Mouse (Mus musculus) myocyte (in vitro differentiated cells): Measurements from ENCODE around the gene Ntn5. TPM values are rescaled to one million over a fixed set of nuclear protein-coding genes. Genes with fewer than 3 reads are reported as not detected.
"Not testable (repeated sequence)": the region's sequence is repeated elsewhere in the genome, so short reads cannot be mapped to it uniquely, and the experiment has no call there.

Experiments
- H3K27me3 ChIP-seq: one replicate; pipeline ENCODE4 v1.6.1; 2011; ENCODE audit not compliant: control insufficient read depth, insufficient read depth, insufficient read length
- H3K36me3 ChIP-seq: one replicate; pipeline ENCODE4 v1.6.1; 2011; ENCODE audit not compliant: control insufficient read depth, insufficient read depth
- H3K4me2 ChIP-seq: one replicate; pipeline ENCODE4 v1.6.1; 2011; ENCODE audit warnings: low read depth, control low read depth
- H3K4me3 ChIP-seq: one replicate; pipeline ENCODE4 v1.5.1; 2011; ENCODE audit warnings: mild to moderate bottlenecking, control low read depth, moderate library complexity
- H3K79me2 ChIP-seq: one replicate; pipeline ENCODE4 v1.6.1; 2011; ENCODE audit not compliant: control insufficient read depth, insufficient read depth
- H3ac ChIP-seq: one replicate; pipeline ENCODE4 v1.6.1; 2011; ENCODE audit not compliant: control insufficient read depth, insufficient read length
- CEBPB ChIP-seq: IDR thresholded peaks from 2 replicates; pipeline ENCODE4 v1.6.1; 2011; ENCODE audit warnings: mild to moderate bottlenecking, moderate library complexity; ENCODE audit not compliant: poor library complexity, insufficient read depth, severe bottlenecking
- E2F4 ChIP-seq: IDR thresholded peaks from one replicate; pipeline ENCODE4 v1.6.1; 2011; ENCODE audit warnings: mild to moderate bottlenecking, control low read depth, moderate library complexity; ENCODE audit not compliant: insufficient read depth
- MAX ChIP-seq: IDR thresholded peaks from one replicate; pipeline ENCODE4 v1.6.1; 2011; ENCODE audit warnings: low read depth, mild to moderate bottlenecking, control low read depth
- MYOD1 ChIP-seq, 3 experiments: IDR thresholded peaks; one replicate each; pipeline ENCODE4 v1.6.1; 2011; ENCODE audit warnings: control low read depth in 2 of 3, low read depth in 2 of 3, mild to moderate bottlenecking in 2 of 3, moderate library complexity in 1 of 3; ENCODE audit not compliant: insufficient read length in 2 of 3, control insufficient read depth in 1 of 3
- MYOG ChIP-seq, 3 experiments: IDR thresholded peaks; one replicate each; pipeline ENCODE4 v1.6.1; 2011; ENCODE audit warnings: control low read depth in 2 of 3, low read depth in 2 of 3, mild to moderate bottlenecking in 2 of 3; ENCODE audit not compliant: insufficient read length in 2 of 3, control insufficient read depth in 1 of 3, insufficient read depth in 1 of 3
- POLR2A ChIP-seq: IDR thresholded peaks from one replicate; pipeline ENCODE4 v1.6.1; 2011; ENCODE audit warnings: low read depth, mild to moderate bottlenecking, control low read depth, moderate library complexity; ENCODE audit not compliant: insufficient read length
- POLR2AphosphoS2 ChIP-seq: IDR thresholded peaks from one replicate; pipeline ENCODE4 v1.6.1; 2011; ENCODE audit warnings: low read depth, control low read depth; ENCODE audit not compliant: insufficient read length
- REST ChIP-seq: IDR thresholded peaks from one replicate; pipeline ENCODE4 v1.6.1; 2011; ENCODE audit warnings: mild to moderate bottlenecking, control low read depth, moderate library complexity; ENCODE audit not compliant: insufficient read depth, insufficient read length
- SRF ChIP-seq: IDR thresholded peaks from one replicate; pipeline ENCODE4 v1.6.1; 2011; ENCODE audit warnings: low read depth; ENCODE audit not compliant: control insufficient read depth, insufficient read length
- TCF12 ChIP-seq: IDR thresholded peaks from one replicate; pipeline ENCODE4 v1.6.1; 2011; ENCODE audit warnings: mild to moderate bottlenecking, control low read depth; ENCODE audit not compliant: poor library complexity, insufficient read depth, severe bottlenecking
- TCF3 ChIP-seq: IDR thresholded peaks from one replicate; pipeline ENCODE4 v1.6.1; 2011; ENCODE audit warnings: low read depth, control low read depth; ENCODE audit not compliant: insufficient read length
- USF1 ChIP-seq: IDR thresholded peaks from one replicate; pipeline ENCODE4 v1.6.1; 2011; ENCODE audit warnings: low read depth, mild to moderate bottlenecking, control low read depth, moderate library complexity
- polyA plus RNA-seq: library from polyadenylated mRNA; unstranded; fragments of >200 nt; fragmentation: generic; extraction: Trizol; gene quantifications from one replicate; pipeline ENCODE4 v1.2.1, GENCODE M21; 2012; ENCODE audit warnings: missing spikeins

Gene Ntn5
- polyA plus RNA-seq, 1 experiment = 3.6 TPM

GRCm38 (mm10) chr7:45645591-45645971 is 38.2 kb upstream of the Ntn5 start:
- no peak overlapping the region for H3K4me3 ChIP-seq
- no peaks in the 10 kb centered on the region for H3K36me3 ChIP-seq
- no peak overlapping the region for H3K4me2 ChIP-seq
- H3ac ChIP-seq = no peak overlapping the region
- TF ChIP-seq MYOG (IDR thresholded peaks at IDR 0.05; ENCODE audit: control insufficient read depth in 1 of 3, insufficient read depth in 1 of 3, insufficient read length in 2 of 3, low read depth in 2 of 3) (peak in 1 of 3 experiments; percentile 42), CEBPB (no peak)
- H3K79me2 ChIP-seq = no peaks in the 10 kb centered on the region
- no peaks in the 10 kb centered on the region for H3K27me3 ChIP-seq

GRCm38 (mm10) chr7:45646671-45647070 is 37.2 kb upstream of the Ntn5 start:
- no peak overlapping the region for H3ac ChIP-seq
- H3K36me3 ChIP-seq = no peaks in the 10 kb centered on the region
- no peak overlapping the region for H3K4me3 ChIP-seq
- no peaks in the 10 kb centered on the region for H3K79me2 ChIP-seq
- H3K4me2 ChIP-seq = no peak overlapping the region
- TF ChIP-seq TCF3 (no peak), POLR2AphosphoS2 (no peak), MYOD1 (IDR thresholded peaks at IDR 0.05; ENCODE audit: control insufficient read depth in 1 of 3, insufficient read length in 2 of 3, low read depth in 2 of 3) (no peak), MYOG (IDR thresholded peaks at IDR 0.05; ENCODE audit: control insufficient read depth in 1 of 3, insufficient read depth in 1 of 3, insufficient read length in 2 of 3, low read depth in 2 of 3) (no peak), USF1 (no peak), REST (no peak), CEBPB (no peak), TCF12 (no peak), E2F4 (no peak), MAX (no peak), POLR2A (no peak)
- no peaks in the 10 kb centered on the region for H3K27me3 ChIP-seq

GRCm38 (mm10) chr7:45649351-45649750 is 34.5 kb upstream of the Ntn5 start:
- Histone ChIP-seq H3K4me2 (no peak overlapping the region), H3K79me2 (no peaks in the 10 kb centered on the region), H3K36me3 (no peaks in the 10 kb centered on the region), H3K4me3 (no peak overlapping the region), H3ac (no peak overlapping the region), H3K27me3 (no peaks in the 10 kb centered on the region)
- TF ChIP-seq POLR2A (peak; percentile 18), CEBPB (no peak)

GRCm38 (mm10) chr7:45650484-45650883 is 33.3 kb upstream of the Ntn5 start:
- H3K36me3 ChIP-seq, H3ac ChIP-seq, H3K27me3 ChIP-seq, H3K79me2 ChIP-seq, H3K4me2 ChIP-seq, H3K4me3 ChIP-seq: not testable (repeated sequence)
- TF ChIP-seq POLR2AphosphoS2 = peak; percentile 70

- Histone ChIP-seq H3ac (no peak overlapping the region), H3K4me2 (no peak overlapping the region), H3K79me2 (no peaks in the 10 kb centered on the region), H3K27me3 (no peaks in the 10 kb centered on the region), H3K36me3 (no peaks in the 10 kb centered on the region), H3K4me3 (no peak overlapping the region)
- TF ChIP-seq CEBPB (no peak), POLR2AphosphoS2 (no peak), TCF3 (no peak), USF1 (no peak), MAX (no peak), SRF (no peak), POLR2A (no peak), REST (no peak), TCF12 (no peak), MYOG (IDR thresholded peaks at IDR 0.05; ENCODE audit: control insufficient read depth in 1 of 3, insufficient read depth in 1 of 3, insufficient read length in 2 of 3, low read depth in 2 of 3) (no peak)
These were observed 29.3 kb upstream of the Ntn5 start for GRCm38 (mm10) chr7:45654424-45655047.

GRCm38 (mm10) chr7:45660746-45661478 is 22.9 kb upstream of the Ntn5 start:
- TF ChIP-seq TCF3 (no peak), CEBPB (no peak), POLR2A (no peak), SRF (no peak), USF1 (no peak), REST (no peak), MAX (no peak), POLR2AphosphoS2 (no peak)
- Histone ChIP-seq H3K4me3 (no peak overlapping the region), H3K36me3 (no peaks in the 10 kb centered on the region), H3K4me2 (no peak overlapping the region), H3K79me2 (no peaks in the 10 kb centered on the region), H3ac (no peak overlapping the region), H3K27me3 (no peaks in the 10 kb centered on the region)

GRCm38 (mm10) chr7:45661702-45662101 is 22.1 kb upstream of the Ntn5 start:
- not testable (repeated sequence) for H3K36me3 ChIP-seq, H3K27me3 ChIP-seq, H3K4me2 ChIP-seq, H3K79me2 ChIP-seq, H3ac ChIP-seq, H3K4me3 ChIP-seq
